Mouse (Mus musculus) neural tube, embryonic 15.5 days (tissue): ENCODE data around the gene Csf1. TPM values are rescaled to one million over a fixed set of nuclear protein-coding genes. Genes with fewer than 3 reads are reported as not detected.

ENCODE experiments used
- ATAC-seq: fragments of 200-750 bp; cut with Nextera tagmentation; 2 replicates; pipeline ENCODE4 v1.8.0; 2017; ENCODE audit warnings: mild to moderate bottlenecking, moderate TSS enrichment, moderate library complexity; ENCODE audit not compliant: low FRiP score
- H3K27ac ChIP-seq: fragments of 300-500 bp; sonication (generic); replicated peaks from 2 replicates; pipeline ENCODE4 v1.5.1; 2015; ENCODE audit warnings: mild to moderate bottlenecking, inconsistent platforms
- H3K27me3 ChIP-seq: fragments of 300-500 bp; sonication (generic); replicated peaks from 2 replicates; pipeline ENCODE4 v1.6.1; 2015; ENCODE audit warnings: inconsistent platforms
- H3K36me3 ChIP-seq: fragments of 300-500 bp; sonication (generic); 2 replicates; pipeline ENCODE4 v1.6.1; 2015; ENCODE audit warnings: inconsistent platforms
- H3K4me1 ChIP-seq: fragments of 300-500 bp; sonication (generic); 2 replicates; pipeline ENCODE4 v1.6.1; 2015; ENCODE audit warnings: inconsistent platforms
- H3K4me2 ChIP-seq: fragments of 300-500 bp; sonication (generic); 2 replicates; pipeline ENCODE4 v1.6.1; 2015; ENCODE audit warnings: inconsistent platforms, mild to moderate bottlenecking, moderate library complexity
- H3K4me3 ChIP-seq: fragments of 300-500 bp; sonication (generic); replicated peaks from 2 replicates; pipeline ENCODE4 v1.5.1; 2015; ENCODE audit warnings: mild to moderate bottlenecking, inconsistent platforms
- H3K9ac ChIP-seq: fragments of 300-500 bp; sonication (generic); replicated peaks from 2 replicates; pipeline ENCODE4 v1.6.1; 2015; ENCODE audit warnings: mild to moderate bottlenecking, inconsistent platforms
- H3K9me3 ChIP-seq: fragments of 300-500 bp; sonication (generic); replicated peaks from 2 replicates; pipeline ENCODE4 v1.6.1; 2016; ENCODE audit warnings: inconsistent platforms
- WGBS: fragments of 180-500 bp; shearing (Covaris S2); methylation state at CpG from one replicate; pipeline ENCODE4 v1.1.7; 2015; ENCODE audit warnings: mixed read lengths; 5-methylcytosine and 5-hydroxymethylcytosine counted together
- polyA plus RNA-seq: library from polyadenylated mRNA; unstranded; fragments of >200 nt; fragmentation: Nextera tagmentation; extraction: Ambion mirVana; gene quantifications from 2 replicates; pipeline ENCODE4 v1.2.1, GENCODE M21; 2015

Csf1 gene
- polyA plus RNA-seq, 1 experiment from 2014 or later = 7.8 TPM

DNA sequence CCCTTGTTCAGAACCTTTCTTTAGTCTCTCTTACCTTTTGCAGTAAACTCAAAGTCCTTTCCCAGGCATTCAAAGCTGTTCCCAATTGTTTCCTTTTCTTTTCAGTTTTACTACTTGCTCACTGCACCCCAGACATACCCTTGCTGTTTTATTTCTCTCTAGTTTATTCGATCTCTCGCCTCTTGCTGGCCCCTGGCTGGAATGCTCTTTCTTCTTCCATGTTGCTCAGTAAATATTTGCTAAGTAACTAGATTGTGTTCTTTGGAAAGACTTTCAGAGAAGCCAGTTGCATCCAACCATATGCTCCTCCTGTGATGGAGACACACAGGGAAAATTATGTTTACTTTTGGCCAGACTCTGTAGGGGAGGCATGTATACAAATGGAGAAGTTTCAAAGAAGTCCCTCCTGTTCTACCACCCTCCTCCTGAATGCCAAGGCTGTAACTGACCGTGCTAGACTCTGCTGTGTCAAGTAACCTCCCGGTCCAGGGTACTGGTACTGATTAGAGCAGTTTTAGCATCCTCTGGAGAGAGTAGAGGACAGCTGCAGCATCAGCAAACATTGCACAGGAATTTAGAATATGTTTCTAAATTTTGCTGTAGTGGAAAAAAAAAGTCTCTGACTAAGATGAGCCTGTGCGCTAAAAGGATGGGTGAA is 45.9 kb downstream of the Csf1 start:
- no peak for ATAC-seq
- no peaks in the 10 kb centered on the region for H3K4me1 ChIP-seq
- 43% methylated on average over 5 of the region's 5 CpGs for WGBS

DNA sequence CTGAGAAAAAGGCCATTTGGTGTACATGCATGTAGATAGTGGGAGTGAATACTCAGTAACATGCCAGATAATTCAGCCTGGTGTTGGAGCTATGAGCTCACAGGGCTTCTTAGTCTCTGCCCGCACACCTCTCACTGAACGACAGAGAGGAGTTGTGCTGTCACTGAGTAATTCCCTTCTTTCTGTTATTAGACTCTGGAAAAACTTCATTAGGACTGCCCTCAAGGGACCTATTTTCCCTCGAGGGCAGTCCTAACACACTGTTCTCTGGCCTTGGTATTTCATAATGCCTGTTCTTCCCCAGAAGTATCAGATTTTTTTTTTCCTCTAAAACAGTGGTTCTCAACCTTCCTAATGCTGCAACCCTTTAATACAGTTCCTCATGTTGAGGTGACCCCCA is 48.2 kb downstream of the Csf1 start:
- no peaks in the 10 kb centered on the region for H3K27me3 ChIP-seq
- H3K4me2 ChIP-seq = no peak overlapping the region
- ATAC-seq = no peak
- H3K4me3 ChIP-seq = no peak overlapping the region
- H3K9ac ChIP-seq = no peak overlapping the region
- H3K9me3 ChIP-seq = no peaks in the 10 kb centered on the region
- H3K4me1 ChIP-seq = no peaks in the 10 kb centered on the region
- H3K27ac ChIP-seq = no peak overlapping the region
- 56% methylated on average over 3 of the region's 3 CpGs for WGBS
- no peaks in the 10 kb centered on the region for H3K36me3 ChIP-seq

More for the DNA sequence above, 45.9 kb downstream of the Csf1 start:
- no peak overlapping the region for H3K27ac ChIP-seq
- no peak overlapping the region for H3K4me2 ChIP-seq
- H3K4me3 ChIP-seq = no peak overlapping the region
- H3K9ac ChIP-seq = no peak overlapping the region
- H3K36me3 ChIP-seq = no peaks in the 10 kb centered on the region
- no peaks in the 10 kb centered on the region for H3K9me3 ChIP-seq
- no peaks in the 10 kb centered on the region for H3K27me3 ChIP-seq

DNA sequence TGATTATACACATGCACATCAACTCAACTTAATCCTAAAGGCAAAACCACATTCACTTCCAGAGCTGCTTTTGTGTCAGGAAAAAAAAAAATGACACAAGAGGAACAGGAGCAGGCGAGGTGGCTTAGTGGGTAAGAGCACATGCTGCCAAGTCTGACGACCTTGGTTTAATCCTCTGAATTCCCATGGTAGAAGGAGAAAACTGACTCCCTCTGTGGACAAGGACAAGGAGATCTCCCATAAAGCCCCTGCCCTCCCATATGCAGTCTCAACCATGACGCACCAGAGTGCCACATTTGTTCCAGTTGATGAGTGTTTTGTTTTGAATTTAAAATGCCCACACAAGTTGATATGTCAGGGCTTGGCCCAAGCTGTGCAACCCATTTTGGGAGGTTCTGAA is 51.1 kb downstream of the Csf1 start:
- Histone ChIP-seq H3K9me3 (no peaks in the 10 kb centered on the region), H3K27ac (no peak overlapping the region), H3K4me3 (no peak overlapping the region), H3K27me3 (no peaks in the 10 kb centered on the region), H3K4me1 (no peaks in the 10 kb centered on the region), H3K36me3 (no peaks in the 10 kb centered on the region), H3K9ac (no peak overlapping the region), H3K4me2 (no peak overlapping the region)
- WGBS = 64% methylated on average over 3 of the region's 3 CpGs
- ATAC-seq = no peak

DNA sequence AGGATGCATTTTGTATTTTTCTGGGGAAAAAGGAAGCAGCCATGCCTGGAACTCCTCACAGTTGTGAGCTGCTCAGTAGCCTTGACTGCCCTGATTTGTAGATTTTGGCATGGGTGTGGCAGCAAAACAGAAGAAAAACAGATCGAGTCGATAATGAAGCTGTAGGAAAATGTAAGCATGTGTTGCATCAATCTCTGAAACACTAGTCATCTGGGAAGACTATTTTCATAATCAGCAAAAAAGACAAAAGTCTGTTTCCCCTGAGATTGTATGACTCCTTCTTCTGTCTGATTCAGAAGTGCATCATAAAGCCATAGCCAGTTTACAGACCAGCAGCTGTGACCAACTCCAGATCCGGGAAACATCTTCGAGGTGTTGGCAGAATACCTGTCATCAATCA is 53.0 kb downstream of the Csf1 start:
- no peak overlapping the region for H3K27ac ChIP-seq
- H3K9ac ChIP-seq = no peak overlapping the region
- no peaks in the 10 kb centered on the region for H3K27me3 ChIP-seq
- H3K4me3 ChIP-seq = no peak overlapping the region
- ATAC-seq = no peak
- no peak overlapping the region for H3K4me2 ChIP-seq
- WGBS = 85% methylated on average over 4 of the region's 4 CpGs
- H3K36me3 ChIP-seq = no peaks in the 10 kb centered on the region
- H3K4me1 ChIP-seq = no peaks in the 10 kb centered on the region
- no peaks in the 10 kb centered on the region for H3K9me3 ChIP-seq

DNA sequence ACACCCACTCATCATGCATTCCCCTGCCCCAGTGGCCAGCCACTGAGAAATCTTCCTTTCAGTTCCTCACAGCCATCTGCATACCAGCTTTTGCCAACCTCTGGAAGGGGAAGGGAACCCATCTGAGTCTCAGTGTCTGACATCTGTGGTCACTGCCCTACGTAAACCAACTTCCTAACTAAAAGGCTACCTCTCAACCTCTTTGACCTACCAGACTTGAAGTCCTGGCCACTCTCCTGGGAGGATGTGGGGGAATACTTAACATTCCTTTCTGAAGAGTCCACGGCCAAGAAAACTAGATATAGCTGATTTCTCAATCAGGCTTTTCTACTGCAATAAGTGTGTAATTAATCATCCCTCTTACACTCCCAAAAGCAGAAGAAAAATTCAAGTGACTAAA is 54.1 kb downstream of the Csf1 start:
- no peaks in the 10 kb centered on the region for H3K27me3 ChIP-seq
- H3K4me1 ChIP-seq = no peaks in the 10 kb centered on the region
- no peaks in the 10 kb centered on the region for H3K9me3 ChIP-seq
- no peak overlapping the region for H3K27ac ChIP-seq
- H3K9ac ChIP-seq = no peak overlapping the region
- no peak overlapping the region for H3K4me2 ChIP-seq
- ATAC-seq = no peak
- no peaks in the 10 kb centered on the region for H3K36me3 ChIP-seq
- no peak overlapping the region for H3K4me3 ChIP-seq
- 70% methylated on average over 2 of the region's 2 CpGs for WGBS

DNA sequence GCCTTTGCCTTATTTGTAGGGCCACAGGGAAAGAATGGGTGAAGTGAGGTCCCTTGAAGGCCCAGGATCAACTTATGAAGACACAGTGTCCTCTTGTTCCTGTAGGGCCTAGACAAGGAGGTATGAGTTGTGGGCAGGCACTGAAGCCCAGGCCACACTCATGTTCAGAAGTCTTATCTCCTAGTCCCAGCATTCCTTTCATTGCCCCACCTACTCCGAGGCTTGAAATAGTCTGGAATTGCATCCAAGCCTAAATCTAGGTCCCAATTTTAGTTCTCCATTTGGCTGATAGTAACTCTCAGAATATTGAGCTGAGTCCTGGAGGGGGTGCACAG is 55.9 kb downstream of the Csf1 start:
- Histone ChIP-seq H3K9me3 (no peaks in the 10 kb centered on the region), H3K4me2 (no peak overlapping the region), H3K27me3 (no peaks in the 10 kb centered on the region), H3K4me1 (no peaks in the 10 kb centered on the region), H3K9ac (no peak overlapping the region), H3K4me3 (no peak overlapping the region), H3K36me3 (no peaks in the 10 kb centered on the region), H3K27ac (no peak overlapping the region)
- 95% methylated on average over 1 of the region's 1 CpGs for WGBS
- ATAC-seq = no peak

DNA sequence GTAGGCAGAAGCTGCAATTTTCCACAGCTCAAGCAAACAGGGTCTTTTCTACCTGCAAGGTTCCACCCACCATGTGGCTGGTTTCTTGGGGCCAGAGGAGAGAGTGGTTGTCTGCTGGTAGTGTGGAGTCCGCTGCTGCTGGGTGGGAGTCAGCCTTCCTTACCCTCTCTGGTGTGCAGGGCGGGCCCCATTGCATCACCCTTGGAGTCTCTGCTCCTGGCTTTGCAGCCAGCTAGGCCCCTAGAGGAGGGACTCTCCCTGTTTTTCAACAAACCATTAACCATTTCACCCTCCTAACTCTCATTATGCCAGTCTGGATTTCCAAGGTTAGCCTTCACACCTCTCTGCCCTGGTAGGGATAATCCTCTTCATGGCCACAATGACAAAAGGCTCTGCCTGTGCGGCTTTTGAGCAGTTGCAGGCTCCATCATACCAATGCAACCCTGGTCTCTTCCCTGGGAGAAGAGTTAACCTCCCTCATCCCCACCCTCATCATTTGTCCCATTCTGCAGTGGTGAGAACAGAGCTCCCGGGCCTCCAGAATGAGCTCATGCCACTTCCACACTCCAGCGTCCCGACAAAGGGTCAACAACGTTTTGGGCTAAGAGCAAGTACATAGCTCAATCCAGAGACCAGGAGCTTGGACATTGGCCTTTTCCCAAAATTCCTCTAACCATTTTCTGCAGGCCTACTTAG is 56.4 kb downstream of the Csf1 start:
- Histone ChIP-seq H3K9me3 (no peaks in the 10 kb centered on the region), H3K27ac (no peak overlapping the region), H3K9ac (no peak overlapping the region), H3K4me3 (no peak overlapping the region), H3K27me3 (no peaks in the 10 kb centered on the region), H3K4me1 (no peaks in the 10 kb centered on the region), H3K36me3 (no peaks in the 10 kb centered on the region), H3K4me2 (no peak overlapping the region)
- 90% methylated on average over 7 of the region's 7 CpGs for WGBS
- ATAC-seq = no peak

DNA sequence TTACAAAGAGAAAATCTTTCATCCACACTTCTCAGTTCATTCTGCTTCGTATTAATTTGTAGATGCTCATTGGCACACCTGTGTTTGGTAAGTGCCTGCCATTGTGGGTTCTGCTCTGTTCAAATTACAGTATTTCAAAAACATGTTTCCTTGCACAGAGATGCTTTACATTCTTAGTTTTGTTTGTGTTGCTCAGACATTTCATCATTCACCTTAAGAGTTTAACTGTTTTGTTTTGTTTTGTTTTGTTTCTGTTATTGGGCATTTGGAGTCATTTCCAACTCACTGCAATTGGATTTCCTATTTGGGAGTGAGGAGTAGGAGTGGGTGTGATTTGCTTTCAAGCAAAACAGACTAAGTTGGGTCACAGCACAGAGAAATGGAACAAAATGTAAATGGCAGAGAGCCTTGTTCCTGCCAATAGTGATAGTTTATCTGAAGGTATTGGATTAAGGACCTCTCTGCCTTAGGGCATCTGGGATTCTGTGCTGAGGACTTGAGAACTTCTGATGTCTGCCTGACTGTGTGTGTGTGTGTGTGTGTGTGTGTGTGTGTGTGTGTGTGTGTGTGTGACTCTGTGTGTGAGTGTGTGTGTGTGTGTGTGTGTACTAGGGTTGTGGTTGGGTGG is 58.4 kb downstream of the Csf1 start:
- no peaks in the 10 kb centered on the region for H3K36me3 ChIP-seq
- no peak overlapping the region for H3K4me2 ChIP-seq
- no peak for ATAC-seq
- peaks cover 3% of the 10 kb centered on the region for H3K4me1 ChIP-seq
- no peak overlapping the region for H3K4me3 ChIP-seq
- 95% methylated on average over 1 of the region's 1 CpGs for WGBS
- no peak overlapping the region for H3K27ac ChIP-seq
- H3K27me3 ChIP-seq = no peaks in the 10 kb centered on the region
- H3K9ac ChIP-seq = no peak overlapping the region
- no peaks in the 10 kb centered on the region for H3K9me3 ChIP-seq

DNA sequence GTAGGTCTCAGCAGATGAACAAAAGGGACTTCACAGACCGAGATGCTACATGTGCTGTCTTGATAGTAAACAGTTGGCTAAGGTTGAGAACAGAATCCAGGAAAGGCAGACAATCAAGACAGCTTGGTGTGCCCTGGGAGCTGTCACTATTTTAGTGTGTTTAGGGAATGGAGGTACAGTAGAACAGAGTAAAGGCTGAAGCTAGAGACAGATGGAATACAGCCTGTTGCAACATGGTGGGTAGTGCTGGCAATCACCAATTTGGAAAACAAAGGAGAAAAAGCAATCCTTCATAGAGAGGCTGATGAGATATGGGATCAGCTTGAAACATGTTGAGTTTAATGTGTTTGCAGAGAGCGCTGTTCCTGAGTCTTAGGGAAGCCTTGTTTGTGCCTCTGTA is 59.6 kb downstream of the Csf1 start:
- 89% methylated on average over 2 of the region's 2 CpGs for WGBS
- no peaks in the 10 kb centered on the region for H3K9me3 ChIP-seq
- ATAC-seq = no peak
- H3K27ac ChIP-seq = no peak overlapping the region
- H3K4me2 ChIP-seq = no peak overlapping the region
- no peak overlapping the region for H3K4me3 ChIP-seq
- H3K9ac ChIP-seq = no peak overlapping the region
- H3K36me3 ChIP-seq = no peaks in the 10 kb centered on the region
- peaks cover 6% of the 10 kb centered on the region for H3K4me1 ChIP-seq
- no peaks in the 10 kb centered on the region for H3K27me3 ChIP-seq

DNA sequence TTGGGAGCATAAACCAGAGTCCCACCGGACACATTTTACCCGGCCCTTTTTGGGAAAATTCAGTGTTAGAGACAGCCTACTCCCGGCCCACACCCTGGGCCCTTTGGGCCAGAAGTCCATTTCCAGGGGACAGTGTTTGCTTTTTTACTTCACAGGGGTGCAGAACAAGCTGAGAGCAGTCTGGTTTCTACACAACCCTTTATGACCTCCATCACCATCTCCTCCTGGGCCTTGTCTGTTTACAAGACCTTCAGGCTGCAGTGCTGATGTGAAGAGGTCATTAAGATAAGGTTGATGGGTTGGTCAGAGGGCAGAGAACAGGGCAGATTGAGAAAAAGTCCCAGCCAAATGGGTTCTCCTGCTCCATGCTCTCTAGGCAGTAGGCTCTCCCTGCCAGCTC is 63.4 kb downstream of the Csf1 start:
- 40% methylated on average over 3 of the region's 3 CpGs for WGBS
- Histone ChIP-seq H3K4me2 (peak overlapping the region; percentile 53), H3K4me1 (peaks cover 37% of the 10 kb centered on the region), H3K36me3 (no peaks in the 10 kb centered on the region), H3K4me3 (peak overlapping the region; percentile 88), H3K27ac (no peak overlapping the region), H3K9me3 (no peaks in the 10 kb centered on the region), H3K27me3 (no peaks in the 10 kb centered on the region), H3K9ac (0 out of 2 replicates have a peak overlapping the region, but pooled peaks have one; percentile 28)
- peak; percentile 29 for ATAC-seq

DNA sequence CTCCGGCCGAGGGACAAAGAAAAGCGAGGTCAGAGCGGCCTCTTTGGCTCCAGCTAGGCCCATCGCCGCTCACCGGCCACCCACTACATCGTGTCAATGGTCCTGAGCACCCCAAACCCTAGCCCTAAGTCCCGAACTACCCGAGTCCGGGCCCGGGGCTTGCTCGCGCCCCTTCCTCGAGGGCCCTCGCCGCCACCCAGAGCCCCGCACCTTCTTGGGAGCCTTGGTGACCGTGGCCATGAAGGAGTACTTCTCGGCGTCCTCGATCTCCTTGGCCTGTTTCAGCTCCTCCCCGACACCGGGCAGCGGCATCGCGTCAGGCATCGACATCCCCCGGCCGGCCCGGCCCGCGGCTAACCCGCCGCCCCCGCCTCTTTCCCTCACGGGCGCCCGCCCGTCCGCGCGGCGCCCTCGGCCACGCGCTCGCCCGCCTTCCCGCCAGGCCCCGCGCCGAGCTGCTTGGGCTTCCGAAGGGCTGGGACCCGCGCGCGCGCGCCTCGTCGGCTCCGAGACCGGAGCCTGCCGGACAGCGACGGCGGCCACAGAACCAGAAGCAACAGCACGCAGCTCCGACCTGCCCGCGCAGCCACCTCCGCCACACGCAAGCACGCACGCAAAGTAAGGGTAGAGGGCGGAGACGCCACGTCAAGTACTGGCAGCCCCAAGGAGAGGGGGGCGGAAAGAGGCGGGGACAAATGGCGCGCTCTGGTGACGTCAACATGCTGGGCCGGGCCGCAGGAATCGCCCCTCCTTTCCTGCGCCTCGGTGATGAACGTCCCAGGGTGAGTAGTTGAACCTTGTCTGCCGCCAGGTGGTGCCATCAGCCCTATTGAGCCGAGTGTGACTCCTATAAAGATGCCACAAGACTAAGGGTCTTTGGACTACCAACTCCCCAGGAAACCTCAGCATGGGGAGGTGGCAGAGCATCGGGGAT is 64.1 kb downstream of the Csf1 start, which contains the start of gene Ahcyl1:
TSS of gene Ahcyl1 (minus strand) at position 613 of the 934 bp plus-strand sequence.
- ATAC-seq = peak; percentile 98
- Histone ChIP-seq H3K9me3 (no peaks in the 10 kb centered on the region), H3K36me3 (no peaks in the 10 kb centered on the region), H3K27me3 (no peaks in the 10 kb centered on the region), H3K27ac (peak within 1 kb of the TSS; percentile 94), H3K4me2 (peak within 1 kb of the TSS; percentile 77), H3K4me1 (peaks cover 44% of the 10 kb centered on the region), H3K4me3 (peak within 1 kb of the TSS; percentile 88), H3K9ac (peak within 1 kb of the TSS; percentile 97)
- WGBS = under 1% methylated on average over 93 of the region's 93 CpGs
